Mouse (Mus musculus): ENCODE data around the gene Ogfod3. TPM values are rescaled to one million over a fixed set of nuclear protein-coding genes. Genes with fewer than 3 reads are reported as not detected.

Gene Ogfod3
- polyA plus RNA-seq, 1 experiment from 2014 or later = 14.9 TPM

GRCm38 (mm10) chr11:121193415-121193814 is 11.1 kb downstream of the Ogfod3 start:
- Histone ChIP-seq H3K4me2 (no peak overlapping the region), H3K36me3 (no peaks in the 10 kb centered on the region), H3K4me3 (replicated peaks) (no peak overlapping the region), H3K27me3 (no peaks in the 10 kb centered on the region), H3K9me3 (replicated peaks) (no peaks in the 10 kb centered on the region), H3K27ac (no peak overlapping the region), H3K9ac (no peak overlapping the region), H3K4me1 (replicated peaks) (no peaks in the 10 kb centered on the region)
- no peak for DNase-seq
- 70% methylated on average over 3 of the region's 3 CpGs for WGBS (ENCODE audit: insufficient replicate concordance)
- no peak for ATAC-seq (ENCODE audit: low read depth)

- no peak overlapping the region for H3K9ac ChIP-seq
- no peak for ATAC-seq (ENCODE audit: low read depth)
- no peaks in the 10 kb centered on the region for H3K9me3 ChIP-seq (replicated peaks)
- no peaks in the 10 kb centered on the region for H3K27me3 ChIP-seq
- no peak overlapping the region for H3K4me2 ChIP-seq
- H3K27ac ChIP-seq = no peak overlapping the region
- no peaks in the 10 kb centered on the region for H3K4me1 ChIP-seq (replicated peaks)
- no peak overlapping the region for H3K4me3 ChIP-seq (replicated peaks)
- no peaks in the 10 kb centered on the region for H3K36me3 ChIP-seq
- WGBS (ENCODE audit: insufficient replicate concordance) = 32% methylated on average over 2 of the region's 2 CpGs
- no peak for DNase-seq
Measured at GRCm38 (mm10) chr11:121192742-121193141, 11.8 kb downstream of the Ogfod3 start.

- 72% methylated on average over 3 of the region's 3 CpGs for WGBS (ENCODE audit: insufficient replicate concordance)
- Histone ChIP-seq H3K4me1 (replicated peaks) (no peaks in the 10 kb centered on the region), H3K27ac (no peak overlapping the region), H3K4me3 (replicated peaks) (no peak overlapping the region), H3K9ac (no peak overlapping the region), H3K4me2 (no peak overlapping the region), H3K36me3 (no peaks in the 10 kb centered on the region), H3K9me3 (replicated peaks) (no peaks in the 10 kb centered on the region), H3K27me3 (no peaks in the 10 kb centered on the region)
- DNase-seq (no peak), ATAC-seq (ENCODE audit: low read depth) (no peak)
Measured at GRCm38 (mm10) chr11:121189681-121190080, 14.8 kb downstream of the Ogfod3 start.

- DNase-seq = peak; percentile 55
- peak; percentile 65 for ATAC-seq (ENCODE audit: low read depth)
- Histone ChIP-seq H3K9me3 (replicated peaks) (no peaks in the 10 kb centered on the region), H3K4me1 (replicated peaks) (peaks cover 5% of the 10 kb centered on the region), H3K9ac (no peak overlapping the region), H3K36me3 (0 out of 2 replicates have a peak, but pooled peaks cover under 1% of the 10 kb centered on the region), H3K27ac (no peak overlapping the region), H3K4me3 (replicated peaks) (no peak overlapping the region), H3K4me2 (no peak overlapping the region), H3K27me3 (no peaks in the 10 kb centered on the region)
- 49% methylated on average over 12 of the region's 12 CpGs for WGBS (ENCODE audit: insufficient replicate concordance)
Measured at GRCm38 (mm10) chr11:121176285-121177270, 27.9 kb downstream of the Ogfod3 start.

GRCm38 (mm10) chr11:121174234-121174633 is 30.3 kb downstream of the Ogfod3 start:
- Histone ChIP-seq H3K4me1 (replicated peaks) (peaks cover 5% of the 10 kb centered on the region), H3K27ac (no peak overlapping the region), H3K4me3 (replicated peaks) (no peak overlapping the region), H3K36me3 (no peaks in the 10 kb centered on the region), H3K9me3 (replicated peaks) (no peaks in the 10 kb centered on the region), H3K4me2 (no peak overlapping the region), H3K9ac (no peak overlapping the region), H3K27me3 (no peaks in the 10 kb centered on the region)
- DNase-seq (no peak), ATAC-seq (ENCODE audit: low read depth) (no peak)
- 58% methylated on average over 3 of the region's 3 CpGs for WGBS (ENCODE audit: insufficient replicate concordance)

DNA sequence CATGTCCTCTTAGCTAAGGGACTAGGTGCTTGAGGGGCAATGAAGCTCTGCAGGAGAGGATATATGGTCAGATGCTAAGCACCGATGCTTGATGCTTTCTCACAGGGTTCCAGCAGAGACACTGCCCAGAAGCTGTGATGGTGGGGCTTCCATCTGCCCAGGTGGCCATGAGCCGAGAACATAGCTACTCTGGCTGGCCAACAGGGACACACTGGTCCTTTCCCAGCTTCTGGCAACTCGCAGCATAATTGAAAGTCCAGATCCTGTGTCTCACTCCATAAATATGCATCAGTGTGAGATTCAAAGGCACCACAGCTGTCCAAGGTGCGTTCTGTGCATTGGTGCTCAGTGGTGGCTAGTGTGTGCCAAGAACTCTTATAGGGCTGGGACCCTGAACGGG is 31.3 kb downstream of the Ogfod3 start:
- Histone ChIP-seq H3K4me2 (no peak overlapping the region), H3K9ac (no peak overlapping the region), H3K4me3 (replicated peaks) (no peak overlapping the region), H3K9me3 (replicated peaks) (no peaks in the 10 kb centered on the region), H3K27me3 (no peaks in the 10 kb centered on the region), H3K4me1 (replicated peaks) (peaks cover 5% of the 10 kb centered on the region), H3K27ac (no peak overlapping the region), H3K36me3 (no peaks in the 10 kb centered on the region)
- WGBS (ENCODE audit: insufficient replicate concordance) = 69% methylated on average over 5 of the region's 5 CpGs
- no peak for DNase-seq
- no peak for ATAC-seq (ENCODE audit: low read depth)

- DNase-seq = no peak
- peaks cover 7% of the 10 kb centered on the region; the same call in 1 of the 2 replicates for H3K27me3 ChIP-seq
- no peak overlapping the region for H3K4me2 ChIP-seq
Measured at GRCm38 (mm10) chr11:121163751-121164150, 40.8 kb downstream of the Ogfod3 start.

GRCm38 (mm10) chr11:121160636-121161346 is 43.7 kb downstream of the Ogfod3 start:
- H3K9ac ChIP-seq = no peak overlapping the region
- H3K9me3 ChIP-seq (replicated peaks) = no peaks in the 10 kb centered on the region
- H3K36me3 ChIP-seq = no peaks in the 10 kb centered on the region
- DNase-seq (no peak), ATAC-seq (ENCODE audit: low read depth) (no peak)
- WGBS (ENCODE audit: insufficient replicate concordance) = 79% methylated on average over 26 of the region's 26 CpGs
- H3K4me1 ChIP-seq (replicated peaks) = 0 out of 2 replicates have a peak, but pooled peaks cover 4% of the 10 kb centered on the region
- no peak overlapping the region for H3K27ac ChIP-seq
- H3K4me2 ChIP-seq = no peak overlapping the region
- no peak overlapping the region for H3K4me3 ChIP-seq (replicated peaks)
- peaks cover 31% of the 10 kb centered on the region for H3K27me3 ChIP-seq

More at GRCm38 (mm10) chr11:121163751-121164150, 40.8 kb downstream of the Ogfod3 start:
- no peak overlapping the region for H3K9ac ChIP-seq
- 70% methylated on average over 4 of the region's 4 CpGs for WGBS (ENCODE audit: insufficient replicate concordance)
- H3K27ac ChIP-seq = no peak overlapping the region
- no peaks in the 10 kb centered on the region for H3K36me3 ChIP-seq
- no peak overlapping the region for H3K4me3 ChIP-seq (replicated peaks)
- no peaks in the 10 kb centered on the region for H3K9me3 ChIP-seq (replicated peaks)
- no peak for ATAC-seq (ENCODE audit: low read depth)
- H3K4me1 ChIP-seq (replicated peaks) = no peaks in the 10 kb centered on the region

DNA sequence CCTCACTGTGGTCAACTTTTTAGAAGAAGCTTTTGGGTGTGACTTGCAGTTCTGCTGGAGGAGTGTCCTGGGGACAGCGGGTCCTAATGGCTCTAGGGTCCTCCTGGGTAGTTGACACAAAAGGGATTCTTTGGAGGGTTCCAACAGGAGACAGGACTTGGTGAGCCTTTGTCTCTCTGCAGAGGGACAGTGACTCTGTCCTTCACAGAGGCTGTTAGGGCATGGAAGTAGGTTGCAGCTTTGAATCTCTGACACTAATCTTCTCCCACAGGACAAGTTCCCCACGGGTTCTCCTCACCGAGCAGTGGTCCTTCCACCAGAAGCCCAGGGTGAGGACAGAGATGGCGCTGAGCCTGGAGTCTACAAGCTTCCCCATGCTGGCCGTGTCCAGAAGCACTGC is 44.5 kb downstream of the Ogfod3 start, which contains the start of gene Uts2r:
TSS of gene Uts2r (plus strand) at position 301 of the 400 bp plus-strand sequence.
- whole genome bisulfite sequencing (ENCODE audit: insufficient replicate concordance) = 66% methylated on average over 5 of the region's 5 CpGs
- DNase-seq = no peak

DNA sequence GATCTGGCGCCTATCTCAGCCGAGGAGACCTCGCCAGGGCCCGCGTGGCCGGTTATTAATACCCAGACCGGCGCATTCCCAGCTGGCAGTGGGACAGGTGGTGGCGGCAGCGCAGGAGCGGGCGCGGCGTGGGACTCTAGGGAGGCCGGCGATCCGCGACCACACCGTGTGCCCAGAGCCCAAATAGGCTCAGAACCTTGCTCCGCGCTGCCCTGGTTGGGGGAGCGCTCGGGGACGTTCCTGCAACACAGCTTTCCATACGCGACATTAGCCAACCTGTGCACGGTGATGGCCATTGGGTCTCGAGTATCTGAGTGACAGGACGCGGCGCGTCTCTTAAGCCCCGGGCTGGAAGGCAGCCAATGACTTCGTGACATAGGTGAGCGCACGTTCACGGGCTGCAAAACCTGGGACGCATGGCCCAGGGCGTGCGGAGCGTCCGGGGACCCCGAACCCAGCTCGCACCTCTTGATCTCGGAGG is 48.1 kb downstream of the Ogfod3 start:
- Histone ChIP-seq H3K4me2 (peak overlapping the region; percentile 52), H3K9ac (no peak overlapping the region), H3K4me3 (replicated peaks) (peak overlapping the region; percentile 29), H3K27ac (no peak overlapping the region), H3K27me3 (peaks cover 48% of the 10 kb centered on the region), H3K4me1 (replicated peaks) (0 out of 2 replicates have a peak, but pooled peaks cover 4% of the 10 kb centered on the region), H3K9me3 (replicated peaks) (no peaks in the 10 kb centered on the region), H3K36me3 (no peaks in the 10 kb centered on the region)
- ATAC-seq (ENCODE audit: low read depth) = no peak
- WGBS (ENCODE audit: insufficient replicate concordance) = 4% methylated on average over 45 of the region's 45 CpGs
- DNase-seq = no peak

More for the DNA sequence above, 44.5 kb downstream of the Ogfod3 start, which contains the start of gene Uts2r:
- no peak within 1 kb of the TSS for H3K27ac ChIP-seq
- 0 out of 2 replicates have a peak, but pooled peaks cover 4% of the 10 kb centered on the region for H3K4me1 ChIP-seq (replicated peaks)
- H3K27me3 ChIP-seq = peaks cover 39% of the 10 kb centered on the region
- H3K4me3 ChIP-seq (replicated peaks) = no peak within 1 kb of the TSS
- no peak for ATAC-seq (ENCODE audit: low read depth)
- H3K9ac ChIP-seq = no peak within 1 kb of the TSS
- H3K4me2 ChIP-seq = no peak within 1 kb of the TSS
- no peaks in the 10 kb centered on the region for H3K36me3 ChIP-seq
- H3K9me3 ChIP-seq (replicated peaks) = no peaks in the 10 kb centered on the region

DNA sequence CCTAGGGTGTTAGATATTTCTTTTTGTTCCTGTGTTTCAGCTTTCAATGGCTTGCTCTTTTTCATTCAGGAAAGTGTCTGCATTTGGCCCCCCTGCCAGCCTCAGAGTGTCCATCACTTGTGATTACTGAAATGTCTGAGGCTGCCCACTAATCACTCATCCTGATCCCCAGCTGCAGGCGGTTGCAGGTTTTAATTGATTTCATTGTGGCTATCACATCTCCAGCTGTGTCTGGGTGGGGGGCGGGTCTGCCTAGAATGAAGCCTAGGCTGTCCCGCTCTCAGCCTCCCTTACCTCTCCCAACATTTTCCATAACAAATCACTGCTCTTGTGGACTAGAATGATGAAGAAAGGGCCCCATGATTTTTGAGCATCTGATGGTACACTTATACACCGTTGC is 50.3 kb downstream of the Ogfod3 start:
- no peak for DNase-seq
- Histone ChIP-seq H3K4me1 (replicated peaks) (0 out of 2 replicates have a peak, but pooled peaks cover 4% of the 10 kb centered on the region), H3K27me3 (peaks cover 48% of the 10 kb centered on the region), H3K4me3 (replicated peaks) (no peak overlapping the region), H3K9ac (no peak overlapping the region), H3K36me3 (no peaks in the 10 kb centered on the region), H3K27ac (no peak overlapping the region), H3K4me2 (no peak overlapping the region), H3K9me3 (replicated peaks) (no peaks in the 10 kb centered on the region)
- whole genome bisulfite sequencing (ENCODE audit: insufficient replicate concordance) = 30% methylated on average over 4 of the region's 4 CpGs
- ATAC-seq (ENCODE audit: low read depth) = no peak
